Mouse (Mus musculus) spleen, postnatal 10 days (tissue): Measurements from ENCODE around the gene Adap2.
A peak's percentile ranks its signal among the peaks of the same experiment; 100 is the strongest.

Experiments
- DNase-seq, 2 experiments: peaks; one replicate each; pipeline ENCODE4 v3.0.0; 2021 to 2022; ENCODE audit warnings: low spot score in 2 of 2

Adap2 gene

GRCm38 (mm10) chr11:80196351-80196750, 42.4 kb downstream of the Adap2 start:
- DNase-seq: no peak

- DNase-seq: no peak
Measured at GRCm38 (mm10) chr11:80199316-80199715, 45.4 kb downstream of the Adap2 start.

DNA sequence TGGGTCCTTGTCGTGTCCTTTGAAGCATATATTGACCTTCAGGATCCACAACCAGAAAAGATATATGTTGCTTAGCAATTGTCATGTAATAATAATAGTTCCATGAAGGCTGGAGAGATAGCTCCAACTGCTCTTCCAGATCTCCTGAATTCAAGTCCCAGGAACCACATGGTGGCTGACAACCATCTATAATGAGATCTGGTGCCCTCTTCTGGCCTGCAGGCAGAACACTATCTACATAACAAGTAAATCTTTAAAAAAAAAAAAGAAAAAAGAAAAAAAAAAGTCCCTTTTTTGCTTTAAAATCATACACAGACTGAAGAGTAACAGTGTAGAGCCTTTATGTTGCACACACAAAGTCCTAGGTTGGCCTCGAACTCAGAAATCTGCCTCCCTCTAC, 45.9 kb downstream of the Adap2 start:
- no peak for DNase-seq

DNA sequence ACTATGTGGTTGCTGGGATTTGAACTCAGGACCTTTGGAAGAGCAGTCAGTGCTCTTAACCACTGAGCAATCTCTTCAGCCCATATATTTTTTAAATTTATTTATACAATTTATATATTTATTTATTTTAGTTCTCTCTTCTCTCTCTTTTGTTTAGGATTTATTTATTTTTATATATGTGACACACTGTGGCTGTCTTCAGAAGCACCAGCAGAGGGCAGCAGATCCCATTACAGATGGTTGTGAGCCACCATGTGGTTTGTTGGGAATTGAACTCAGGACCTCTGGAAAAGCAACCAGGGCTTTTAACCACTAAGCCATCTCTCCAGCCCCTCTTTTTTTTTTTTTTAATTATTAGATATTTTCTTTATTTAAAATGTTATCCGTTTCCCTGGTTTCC, 46.4 kb downstream of the Adap2 start:
- peak in 1 of 2 experiments; percentile 62 for DNase-seq

DNA sequence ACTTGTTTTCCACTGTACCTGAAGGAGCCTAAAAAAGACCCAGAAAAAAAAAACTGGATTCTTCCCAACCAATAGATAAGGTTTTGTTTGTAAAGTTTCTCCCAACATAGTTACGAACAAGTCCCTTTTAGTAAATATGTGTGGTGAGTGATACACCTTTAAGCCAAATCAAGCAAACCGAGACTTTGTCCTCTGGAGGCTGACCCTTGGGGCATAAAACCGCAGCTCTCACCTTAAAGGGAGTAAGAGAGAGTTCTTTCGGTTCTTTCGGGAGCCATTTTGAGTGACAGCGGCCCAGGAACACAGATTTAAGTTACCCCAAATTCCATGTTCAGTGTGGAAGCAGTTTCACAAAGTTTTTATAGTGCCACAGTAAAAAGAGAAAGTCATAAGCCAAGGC, 48.4 kb downstream of the Adap2 start:
- no peak for DNase-seq

DNA sequence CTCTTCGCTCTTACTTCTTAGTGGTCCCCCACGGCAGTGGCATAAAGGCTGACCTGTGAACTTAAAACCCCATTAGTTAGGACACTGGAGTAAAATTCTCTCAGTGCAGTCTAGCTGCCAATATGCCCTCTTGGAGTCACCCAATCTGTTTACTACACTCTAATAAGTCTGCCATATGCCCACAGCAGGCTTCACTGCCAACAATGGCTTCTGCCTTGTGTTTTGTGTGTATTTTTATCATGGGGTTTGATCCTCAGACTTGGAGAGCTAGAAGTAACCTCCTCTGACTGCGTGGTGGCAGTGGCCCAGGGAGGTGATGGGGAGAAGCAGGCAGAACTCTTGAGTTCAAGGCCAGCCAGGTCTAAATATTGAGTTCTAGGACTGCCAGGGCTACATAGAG, 50.1 kb downstream of the Adap2 start:
- no peak for DNase-seq

DNA sequence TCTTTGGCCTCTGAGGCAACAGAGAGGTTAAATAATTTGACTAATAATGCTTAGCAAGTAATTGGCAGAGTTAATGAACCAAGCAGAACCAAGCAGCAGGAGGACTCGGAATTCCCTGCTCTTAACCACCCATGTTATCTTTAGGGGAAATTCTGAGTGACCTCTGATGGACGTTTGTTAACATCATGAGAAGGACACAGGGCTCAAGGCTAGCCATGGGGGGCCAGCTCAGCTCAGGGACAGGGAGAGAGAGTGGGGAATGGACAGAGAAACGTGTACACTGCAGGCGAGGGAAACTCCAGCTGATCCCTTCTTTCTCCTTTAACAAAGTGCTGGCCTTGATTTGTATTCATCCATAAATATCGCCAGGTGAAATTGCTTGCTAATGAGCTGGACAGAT, 51.0 kb downstream of the Adap2 start:
- no peak for DNase-seq

GRCm38 (mm10) chr11:80208465-80208859, 54.6 kb downstream of the Adap2 start:
- no peak for DNase-seq

DNA sequence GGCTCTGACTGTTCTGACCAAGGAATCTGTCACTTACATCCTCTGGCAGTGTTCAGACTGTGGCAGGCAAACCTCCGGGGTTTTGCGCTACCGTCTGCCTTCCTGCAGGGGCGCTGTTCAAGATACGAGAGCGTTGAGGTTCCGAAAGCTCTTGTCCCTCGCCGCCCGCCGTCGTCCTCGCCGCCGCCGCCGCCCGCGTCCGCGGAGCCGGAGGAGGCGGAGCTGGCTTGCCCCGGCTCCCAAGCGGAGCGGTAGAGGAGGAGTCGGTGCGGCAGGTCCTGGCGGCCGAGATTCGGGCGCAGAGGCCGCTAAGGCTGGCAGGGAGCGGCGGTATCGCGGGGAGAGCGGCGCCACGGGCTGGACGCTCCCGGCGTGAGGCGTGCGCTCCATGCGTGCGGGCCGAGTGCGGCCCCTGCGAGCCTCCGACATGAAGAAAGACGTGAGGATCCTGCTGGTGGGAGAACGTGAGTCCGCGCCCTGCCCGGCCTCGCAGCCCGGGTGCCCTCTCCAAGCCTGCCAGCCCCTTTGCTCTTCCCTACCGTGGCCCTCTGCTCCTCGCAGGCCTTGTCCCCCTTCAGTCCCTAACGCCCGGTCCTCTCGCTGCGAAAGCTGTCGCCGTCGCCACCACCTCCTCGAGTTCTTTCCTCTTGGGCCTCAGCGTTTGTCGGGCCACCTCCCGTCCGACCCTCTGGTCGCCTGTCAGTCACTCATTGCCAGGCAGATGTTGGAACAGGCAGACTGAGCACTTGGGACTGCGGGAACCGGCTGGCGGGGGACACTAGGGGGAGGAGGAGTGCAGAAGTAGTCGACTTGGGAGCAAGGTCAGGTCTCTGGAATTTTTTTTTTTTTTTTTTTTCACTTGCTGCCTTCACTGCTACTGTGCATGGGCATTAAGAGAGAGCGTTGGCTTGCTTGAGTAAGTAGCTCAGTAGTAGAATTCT, 55.2 kb downstream of the Adap2 start, which contains the start of gene Rhot1:
Rhot1 (plus strand) TSS at position 160 of the 941 bp plus-strand sequence.
- peak; percentile 97 to 98 for DNase-seq

DNA sequence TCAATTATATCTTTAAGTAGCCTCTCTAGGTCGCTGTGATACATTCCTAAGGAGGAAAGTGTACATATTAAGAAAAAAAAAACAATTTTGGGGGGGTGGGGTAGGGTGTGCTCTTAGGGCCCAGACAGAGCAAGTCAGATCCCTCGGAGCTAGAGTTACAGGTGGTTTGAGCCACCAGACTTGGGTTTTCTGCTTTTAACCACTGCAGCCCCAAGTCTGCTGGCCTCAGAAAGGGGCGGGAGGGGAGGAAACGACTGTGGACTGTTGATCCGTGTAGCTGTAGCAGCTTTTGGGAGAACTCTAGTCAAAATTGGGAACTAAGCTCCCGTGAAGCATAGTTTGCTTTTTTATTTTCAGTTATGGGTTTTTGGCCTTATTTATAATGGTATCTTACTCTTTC, 56.4 kb downstream of the Adap2 start:
- no peak for DNase-seq

- DNase-seq: no peak
Measured at GRCm38 (mm10) chr11:80212282-80212681, 58.4 kb downstream of the Adap2 start.

DNA sequence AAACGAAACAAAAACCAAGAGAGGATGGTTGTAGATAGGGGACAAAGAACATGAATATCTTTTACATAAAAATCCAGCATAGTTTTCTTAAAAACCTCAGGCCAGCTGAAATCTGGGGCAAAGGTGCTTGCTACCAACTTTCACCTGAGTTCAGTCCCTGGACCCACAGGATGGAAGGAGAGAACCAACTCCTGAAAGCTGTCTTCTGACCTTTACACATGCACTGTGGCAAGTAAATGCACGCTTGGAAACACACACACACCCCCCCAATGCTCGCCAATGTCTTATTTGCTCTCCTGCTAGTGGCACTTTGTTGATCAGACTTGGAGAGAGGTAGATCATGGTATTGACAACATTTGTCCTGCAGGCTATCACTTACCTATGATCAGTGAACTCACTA, 61.4 kb downstream of the Adap2 start:
- no peak for DNase-seq

DNA sequence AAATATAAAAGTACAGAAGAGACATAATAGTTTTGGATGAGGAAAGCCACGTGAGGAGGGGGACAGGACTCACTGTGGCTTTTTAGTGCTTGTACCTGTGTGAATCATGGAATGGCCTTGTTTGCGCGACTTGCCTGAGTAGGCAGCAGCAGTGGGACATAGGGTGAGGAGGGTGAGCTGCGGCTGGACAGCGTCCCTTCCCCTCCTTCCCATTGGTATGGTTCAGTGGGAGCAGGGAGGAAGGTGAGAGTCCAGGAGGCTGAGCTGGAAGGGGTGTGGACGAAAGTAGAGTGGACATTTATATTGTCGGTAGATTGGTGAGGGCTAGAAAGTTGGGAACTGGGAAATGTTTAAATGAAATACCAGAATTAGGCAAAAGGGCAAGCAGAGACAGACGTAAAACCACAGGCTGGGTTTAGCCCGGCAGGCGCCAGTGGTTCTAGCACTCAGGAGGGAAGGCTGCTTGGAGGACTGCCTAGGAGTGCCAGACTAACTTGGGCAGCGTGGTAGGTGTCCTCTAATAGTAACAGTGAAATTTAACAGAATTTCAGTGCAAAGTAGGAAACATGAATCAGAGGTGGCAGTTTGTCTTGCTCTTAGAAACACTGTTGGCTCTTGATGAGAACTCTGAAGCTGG, 64.9 kb downstream of the Adap2 start:
- no peak for DNase-seq
